Mouse (Mus musculus): ENCODE data around the gene Adipor1. TPM values are rescaled to one million over a fixed set of nuclear protein-coding genes. Genes with fewer than 3 reads are reported as not detected.

The Adipor1 gene
- total RNA-seq (2023), result 100 to 1,000 TPM; 316 to 330 TPM

GRCm38 (mm10) chr1:134415168-134415831 lies at the start of gene Adipor1:
TSS of gene Adipor1 (plus strand) at chr1:134415378.

GRCm38 (mm10) chr1:134385666-134386065 lies 29.5 kb upstream of the Adipor1 start, which contains the start of gene 4933406M09Rik:
TSS of gene 4933406M09Rik (plus strand) at chr1:134385940.

GRCm38 (mm10) chr1:134405509-134406413 lies 9.4 kb upstream of the Adipor1 start, which contains the start of gene Cyb5r1:
TSS of gene Cyb5r1 (plus strand) at chr1:134405559.

GRCm38 (mm10) chr1:134454904-134455824 lies 40.0 kb downstream of the Adipor1 start, which contains the start of gene Klhl12:
TSS of gene Klhl12 (plus strand) at chr1:134455531.

Other genes with a start within 250 kb of the Adipor1 start
- 100 to 1,000 TPM; 575 to 604 TPM for gene Chil1, start 233.2 kb upstream of the Adipor1 start, total RNA-seq (2023)
- under 1 TPM; 0.53 to 0.78 TPM for gene Mybph, start 221.9 kb upstream of the Adipor1 start, total RNA-seq (2023)
- gene Adora1, start 179.9 kb upstream of the Adipor1 start, total RNA-seq (2023), result not detected
- not detected for gene Myog, start 125.4 kb upstream of the Adipor1 start, total RNA-seq (2023)
- gene Ppfia4, start 82.5 kb upstream of the Adipor1 start, total RNA-seq (2023), result 10 to 100 TPM in 1 of 2 experiments, 1 to 10 TPM in 1; 9.5 to 18.4 TPM
- 10 to 100 TPM; 49.7 to 60.6 TPM for gene Tmem183a, start 53.4 kb upstream of the Adipor1 start, total RNA-seq (2023)
- gene 4933406M09Rik, start 29.4 kb upstream of the Adipor1 start, total RNA-seq (2023), result not detected
- gene Cyb5r1, start 9.8 kb upstream of the Adipor1 start, total RNA-seq (2023), result 10 to 100 TPM; 56.2 to 59.4 TPM
- 10 to 100 TPM; 23.9 to 29.5 TPM for gene Klhl12, start 40.2 kb downstream of the Adipor1 start, total RNA-seq (2023)
- gene Rabif, start 79.3 kb downstream of the Adipor1 start, total RNA-seq (2023), result 10 to 100 TPM; 18.0 to 19.1 TPM
- gene Mgat4e, start 134.3 kb downstream of the Adipor1 start, total RNA-seq (2023), result not detected
- gene Kdm5b, start 144.8 kb downstream of the Adipor1 start, total RNA-seq (2023), result 10 to 100 TPM; 44.4 to 51.6 TPM
- gene Syt2, start 231.3 kb downstream of the Adipor1 start, total RNA-seq (2023), result not detected

Measured in neutrophil, adult 59 days (primary cell).